ENCODE assay signal across 11 mouse cellular contexts in genomic region chr10:51291412-51292207, GRCm38 (mm10).
A peak's percentile ranks its signal among the peaks of the same experiment; 100 is the strongest.
DNase-seq lines count a peak whose midpoint lies in the region; ATAC-seq and TF ChIP-seq lines count a peak whose summit lies in the region.
"Had no signal": no experiment of that assay in that cellular context is flagged by ENCODE, and none has a peak within 500 bp of the region (broad histone marks: within the 10 kb centered on the region; RNA-seq: fewer than 3 reads in every experiment).

No protein-coding gene starts in this region.

- H3K9ac ChIP-seq in forebrain, embryonic 14.5 days (ENCODE audit: low read length): no peak overlapping the region
- H3K9ac ChIP-seq in midbrain, embryonic 14.5 days (replicated peaks; ENCODE audit: low read length): no peak overlapping the region
- no peak overlapping the region for H3K9ac ChIP-seq in heart, adult 2 months (ENCODE audit: low read depth, low read length)
- H3K9ac ChIP-seq: heart, embryonic 13.5 days had no signal

- intact Hi-C loops in heart, adult 2 months (cut with DNase I): no loop called here

- no peaks in the 10 kb centered on the region for H3K4me1 ChIP-seq in forebrain, embryonic 14.5 days (ENCODE audit: control insufficient read depth, insufficient read depth, low read length)
- H3K4me1 ChIP-seq in midbrain, embryonic 14.5 days (ENCODE audit: control insufficient read depth, insufficient read depth, low read length): no peaks in the 10 kb centered on the region
- H3K4me1 ChIP-seq in heart, adult 2 months (ENCODE audit: control insufficient read depth, insufficient read depth, low read length): no peaks in the 10 kb centered on the region
- H3K4me1 ChIP-seq: heart, embryonic 13.5 days had no signal

- no peaks in the 10 kb centered on the region for H3K27me3 ChIP-seq in forebrain, embryonic 14.5 days (replicated peaks; ENCODE audit: control insufficient read depth, insufficient read depth, low read length)
- peaks cover 4% of the 10 kb centered on the region; the same call in 1 of the 2 replicates for H3K27me3 ChIP-seq in midbrain, embryonic 14.5 days (ENCODE audit: control insufficient read depth, insufficient read depth, low read length)
- H3K27me3 ChIP-seq in heart, adult 2 months (ENCODE audit: control insufficient read depth, insufficient read depth, low read length): no peaks in the 10 kb centered on the region
- H3K27me3 ChIP-seq: heart, embryonic 13.5 days had no signal

- H3K4me3 ChIP-seq in forebrain, embryonic 14.5 days (ENCODE audit: low read depth, low read length): no peak overlapping the region
- H3K4me3 ChIP-seq in midbrain, embryonic 14.5 days (replicated peaks; ENCODE audit: low read depth, low read length): no peak overlapping the region
- H3K4me3 ChIP-seq in heart, adult 2 months: no peak overlapping the region
- H3K4me3 ChIP-seq: heart, embryonic 13.5 days had no signal

- peak; percentile 95 for ATAC-seq in forebrain, embryonic 14.5 days
- peak; percentile 91 for ATAC-seq in midbrain, embryonic 14.5 days (ENCODE audit: low FRiP score, low TSS enrichment)

- no peaks in the 10 kb centered on the region for H3K36me3 ChIP-seq in forebrain, embryonic 14.5 days (ENCODE audit: control insufficient read depth, insufficient read depth, low read length)
- H3K36me3 ChIP-seq in midbrain, embryonic 14.5 days (ENCODE audit: control insufficient read depth, insufficient read depth, low read length): no peaks in the 10 kb centered on the region
- no peaks in the 10 kb centered on the region for H3K36me3 ChIP-seq in heart, adult 2 months (ENCODE audit: control insufficient read depth, insufficient read depth, low read length)
- H3K36me3 ChIP-seq: heart, embryonic 13.5 days had no signal

- DNase-seq in kidney, adult 9 months: peak; percentile 3
- no peak for DNase-seq in kidney, adult 11 months
- peak; percentile 17 for DNase-seq in brain, adult 2 months (ENCODE audit: low read depth, low spot score)
- peak; percentile 75 for DNase-seq in forebrain, embryonic 14.5 days (ENCODE audit: low spot score)
- DNase-seq in midbrain, embryonic 14.5 days: peak; percentile 84
- DNase-seq in right cerebral cortex, adult 18-20 months: no peak
- no peak for DNase-seq in adrenal gland, adult (ENCODE audit: inconsistent age in 2 of 2, low spot score in 1 of 2)
- DNase-seq in heart, adult 2 months: no peak
- DNase-seq: kidney, postnatal 36 days; thymus, postnatal 36 days had no signal

- no peaks in the 10 kb centered on the region for H3K9me3 ChIP-seq in forebrain, embryonic 14.5 days (replicated peaks; ENCODE audit: control insufficient read depth, low read length)
- no peaks in the 10 kb centered on the region for H3K9me3 ChIP-seq in midbrain, embryonic 14.5 days (ENCODE audit: control insufficient read depth, low read length)
- H3K9me3 ChIP-seq: heart, embryonic 13.5 days had no signal

- no peak for TF ChIP-seq POLR2A in heart, adult 2 months (IDR thresholded peaks at IDR 0.05; ENCODE audit: insufficient read depth, low read depth, low read length)

- H3K27ac ChIP-seq in forebrain, embryonic 14.5 days (ENCODE audit: low read depth, low read length): no peak overlapping the region
- no peak overlapping the region for H3K27ac ChIP-seq in midbrain, embryonic 14.5 days (replicated peaks; ENCODE audit: low read depth, low read length)
- H3K27ac ChIP-seq in heart, adult 2 months: no peak overlapping the region
- H3K27ac ChIP-seq: heart, embryonic 13.5 days had no signal

- TF ChIP-seq EP300 in heart, adult 2 months (IDR thresholded peaks at IDR 0.05; ENCODE audit: insufficient read depth, low read depth, low read length): no peak

- TF ChIP-seq CTCF in heart, adult 2 months (IDR thresholded peaks at IDR 0.05): no peak

- H3K4me2 ChIP-seq in forebrain, embryonic 14.5 days (ENCODE audit: low read length): no peak overlapping the region
- H3K4me2 ChIP-seq in midbrain, embryonic 14.5 days (ENCODE audit: low read length): no peak overlapping the region
- H3K4me2 ChIP-seq: heart, embryonic 13.5 days had no signal

- no peaks in the 10 kb centered on the region for H3K79me2 ChIP-seq in heart, adult 2 months (replicated peaks; ENCODE audit: control insufficient read depth, insufficient read depth, low read length)

- 33% methylated on average over 5 of the region's 5 CpGs for WGBS in forebrain, embryonic 14.5 days
- WGBS in midbrain, embryonic 14.5 days: 33% methylated on average over 5 of the region's 5 CpGs
- WGBS in heart, adult 2 months: 36% methylated on average over 5 of the region's 5 CpGs

Comparison
In these comparisons a context has a peak if more than half of its experiments do, and no peak if none do; other contexts are left out.
1. DNase-seq: peak in kidney, adult 9 months (single experiment), brain, adult 2 months (single experiment), forebrain, embryonic 14.5 days (single experiment) and midbrain, embryonic 14.5 days (single experiment); none in kidney, adult 11 months (single experiment), right cerebral cortex, adult 18-20 months (single experiment), adrenal gland, adult (0 of 2) and heart, adult 2 months (0 of 2).